9 mouse cellular contexts compared by ENCODE assay signal in genomic region chr19:53648802-53649236, GRCm38 (mm10). TPM values are rescaled to one million over a fixed set of nuclear protein-coding genes. Genes with fewer than 3 reads are reported as not detected.
DNase-seq lines count a peak whose midpoint lies in the region; ATAC-seq and TF ChIP-seq lines count a peak whose summit lies in the region.
"Had no signal": no experiment of that assay in that cellular context is flagged by ENCODE, and none has a peak within 500 bp of the region (broad histone marks: within the 10 kb centered on the region; RNA-seq: fewer than 3 reads in every experiment).

No protein-coding gene starts in this region.

- peak; percentile 58 for TF ChIP-seq CTCF in liver, adult 2 months (IDR thresholded peaks at IDR 0.05; ENCODE audit: low read depth, low read length)

- H3K36me3 ChIP-seq in heart, embryonic 13.5 days, result peaks cover 43% of the 10 kb centered on the region
- peaks cover 16% of the 10 kb centered on the region for H3K36me3 ChIP-seq in liver, adult 2 months (ENCODE audit: control insufficient read depth, insufficient read depth, low read length)
- peaks cover 12% of the 10 kb centered on the region; the same call in 1 of the 2 replicates for H3K36me3 ChIP-seq in stomach, embryonic 16.5 days (ENCODE audit: control insufficient read depth, insufficient read depth, low read length)

- no peak for TF ChIP-seq POLR2A in liver, adult 2 months (IDR thresholded peaks at IDR 0.05; ENCODE audit: extremely low read depth, insufficient read depth, low read length)

- peak; percentile 60 for ATAC-seq in CD4-positive, CD25-positive, alpha-beta regulatory T cell, adult 4 months
- peak; percentile 58; the same call in 1 of the 2 replicates for ATAC-seq in erythroid progenitor cell, adult 5-6 weeks (replicated peaks; ENCODE audit: low FRiP score, poor library complexity, severe bottlenecking)
- peak; percentile 12; the same call in 1 of the 2 replicates for ATAC-seq in heart, embryonic 13.5 days (ENCODE audit: extremely low read depth, insufficient number of reproducible peaks, low FRiP score, low TSS enrichment)
- peak; percentile 62; the same call in 1 of the 2 replicates for ATAC-seq in stomach, embryonic 16.5 days (ENCODE audit: insufficient read depth, low FRiP score)

- no peak overlapping the region for H3K4me3 ChIP-seq in heart, embryonic 13.5 days
- H3K4me3 ChIP-seq in liver, adult 2 months (ENCODE audit: insufficient read depth, low read depth, low read length), result no peak overlapping the region
- no peak overlapping the region for H3K4me3 ChIP-seq in stomach, embryonic 16.5 days (replicated peaks; ENCODE audit: low read length)
- H3K4me3 ChIP-seq: erythroblast, embryonic 14.5 days had no signal

- peak overlapping the region; percentile 60 for H3K27ac ChIP-seq in heart, embryonic 13.5 days (replicated peaks)
- H3K27ac ChIP-seq in liver, adult 2 months (replicated peaks; ENCODE audit: insufficient read depth, low read depth, low read length), result no peak overlapping the region
- H3K27ac ChIP-seq in stomach, embryonic 16.5 days (ENCODE audit: low read length), result no peak overlapping the region

- no peaks in the 10 kb centered on the region for H3K9me3 ChIP-seq in heart, embryonic 13.5 days
- H3K9me3 ChIP-seq in stomach, embryonic 16.5 days (replicated peaks; ENCODE audit: control insufficient read depth, low read length), result no peaks in the 10 kb centered on the region

- H3K9ac ChIP-seq in heart, embryonic 13.5 days, result peak overlapping the region; percentile 45
- H3K9ac ChIP-seq in liver, adult 2 months (ENCODE audit: low read depth, low read length), result no peak overlapping the region
- no peak overlapping the region for H3K9ac ChIP-seq in stomach, embryonic 16.5 days (ENCODE audit: low read length)

- WGBS in heart, embryonic 13.5 days, result 35% methylated on average over 10 of the region's 10 CpGs
- 53% methylated on average over 10 of the region's 10 CpGs for WGBS in liver, adult 2 months
- 41% methylated on average over 10 of the region's 10 CpGs for whole genome bisulfite sequencing in stomach, embryonic 16.5 days

- no peaks in the 10 kb centered on the region for H3K27me3 ChIP-seq in heart, embryonic 13.5 days (replicated peaks)
- no peaks in the 10 kb centered on the region for H3K27me3 ChIP-seq in liver, adult 2 months (ENCODE audit: control insufficient read depth, insufficient read depth, low read length)
- H3K27me3 ChIP-seq in stomach, embryonic 16.5 days (ENCODE audit: control insufficient read depth, insufficient read depth, low read length), result no peaks in the 10 kb centered on the region

- peaks cover 45% of the 10 kb centered on the region for H3K4me1 ChIP-seq in heart, embryonic 13.5 days
- H3K4me1 ChIP-seq in liver, adult 2 months (ENCODE audit: control insufficient read depth, insufficient read depth, low read length), result peaks cover 3% of the 10 kb centered on the region; the same call in 1 of the 2 replicates
- peaks cover 16% of the 10 kb centered on the region for H3K4me1 ChIP-seq in stomach, embryonic 16.5 days (ENCODE audit: control insufficient read depth, insufficient read depth, low read length)

- peak overlapping the region; percentile 37 for H3K4me2 ChIP-seq in heart, embryonic 13.5 days
- H3K4me2 ChIP-seq in stomach, embryonic 16.5 days (ENCODE audit: low read depth, low read length), result no peak overlapping the region

- peak; percentile 86 for DNase-seq in brain, adult 2 months (ENCODE audit: low read depth, low spot score)
- DNase-seq in kidney, postnatal 10 days, result peak; percentile 83
- peak; percentile 27 for DNase-seq in liver, adult 2 months (ENCODE audit: extremely low read depth, low read depth, low spot score)
- peak; percentile 85 for DNase-seq in neural tube, embryonic 10.5 days (ENCODE audit: extremely low spot score, low spot score)

- H3K79me2 ChIP-seq in liver, adult 2 months (ENCODE audit: control insufficient read depth, insufficient read depth, low read length), result no peaks in the 10 kb centered on the region

RNA-seq across cellular contexts. Expression of gene Rbm20, which starts 28.3 kb away (rescaled TPM):
- under 1 TPM; 0.17 to 0.32 TPM for polyA plus RNA-seq in CD4-positive, CD25-positive, alpha-beta regulatory T cell, adult 4 months (2017; shearing (Covaris generic))
- not detected in 2 replicates for total RNA-seq in erythroid progenitor cell, adult 5-6 weeks (2015; ENCODE audit: low replicate concordance)
- 0.61 TPM in 1 of 2 replicates, not detected in the other for total RNA-seq in erythroid progenitor cell, adult 5-6 weeks (2017; ENCODE audit: low replicate concordance)
- polyA plus RNA-seq in heart, embryonic 13.5 days (2015; fragmentation: Nextera tagmentation; extraction: Ambion mirVana), result 33.1 and 36.3 TPM in 2 replicates
- 1.7 and 1.8 TPM in 2 replicates for total RNA-seq in liver, adult 2 months (2014; rRNA removed)
- 0.31 and 0.45 TPM in 2 replicates for polyA plus RNA-seq in liver, adult 2 months (2012; rRNA removed)
- polyA plus RNA-seq in stomach, embryonic 16.5 days (2015; fragmentation: Nextera tagmentation; extraction: Ambion mirVana), result 1.4 and 1.7 TPM in 2 replicates
- polyA plus RNA-seq: erythroblast, embryonic 14.5 days had no signal

RNA-seq across cellular contexts. Expression of gene Smc3, which starts 48.6 kb away (rescaled TPM):
- 10 to 100 TPM; 38.9 to 40.8 TPM for polyA plus RNA-seq in CD4-positive, CD25-positive, alpha-beta regulatory T cell, adult 4 months (2017; shearing (Covaris generic))
- 119 and 138 TPM in 2 replicates for total RNA-seq in erythroid progenitor cell, adult 5-6 weeks (2015; ENCODE audit: low replicate concordance)
- total RNA-seq in erythroid progenitor cell, adult 5-6 weeks (2017; ENCODE audit: low replicate concordance), result 155 and 213 TPM in 2 replicates
- 38.3 and 41.4 TPM in 2 replicates for polyA plus RNA-seq in heart, embryonic 13.5 days (2015; fragmentation: Nextera tagmentation; extraction: Ambion mirVana)
- total RNA-seq in liver, adult 2 months (2014; rRNA removed), result 10.5 and 12.0 TPM in 2 replicates
- 1.6 and 1.8 TPM in 2 replicates for polyA plus RNA-seq in liver, adult 2 months (2012; rRNA removed)
- 55.2 and 60.2 TPM in 2 replicates for polyA plus RNA-seq in stomach, embryonic 16.5 days (2015; fragmentation: Nextera tagmentation; extraction: Ambion mirVana)

RNA-seq across cellular contexts. Expression of gene Nutf2-ps1, which starts 60.0 kb away (rescaled TPM):
- polyA plus RNA-seq in CD4-positive, CD25-positive, alpha-beta regulatory T cell, adult 4 months (2017; shearing (Covaris generic)), result 100 to 1,000 TPM; 158 to 191 TPM
- total RNA-seq in erythroid progenitor cell, adult 5-6 weeks (2015; ENCODE audit: low replicate concordance), result 28.8 and 39.8 TPM in 2 replicates
- total RNA-seq in erythroid progenitor cell, adult 5-6 weeks (2017; ENCODE audit: low replicate concordance), result 11.7 and 35.8 TPM in 2 replicates
- 283 and 325 TPM in 2 replicates for polyA plus RNA-seq in heart, embryonic 13.5 days (2015; fragmentation: Nextera tagmentation; extraction: Ambion mirVana)
- total RNA-seq in liver, adult 2 months (2014; rRNA removed), result 21.3 and 32.6 TPM in 2 replicates
- 42.4 and 50.1 TPM in 2 replicates for polyA plus RNA-seq in liver, adult 2 months (2012; rRNA removed)
- polyA plus RNA-seq in stomach, embryonic 16.5 days (2015; fragmentation: Nextera tagmentation; extraction: Ambion mirVana), result 258 and 338 TPM in 2 replicates

Comparison
In these comparisons a context has a peak if more than half of its experiments do, and no peak if none do; other contexts are left out.
1. ATAC-seq: peak in every context shown above with its lines; median percentile 62 in stomach, embryonic 16.5 days; 60 in CD4-positive, CD25-positive, alpha-beta regulatory T cell, adult 4 months; 58 in erythroid progenitor cell, adult 5-6 weeks; 12 in heart, embryonic 13.5 days.
2. DNase-seq: peak in every context shown above with its lines; median percentile 86 in brain, adult 2 months; 85 in neural tube, embryonic 10.5 days; 83 in kidney, postnatal 10 days; 27 in liver, adult 2 months.
3. RNA of gene Rbm20, which starts 28.3 kb away (polyA plus RNA-seq): 33.1 to 36.3 TPM in heart, embryonic 13.5 days; 1.4 to 1.7 TPM in stomach, embryonic 16.5 days, 0.17 to 0.32 TPM in CD4-positive, CD25-positive, alpha-beta regulatory T cell, adult 4 months and 0.31 to 0.45 TPM in liver, adult 2 months; every median in the first group is over 10 times any median in the second.
4. RNA of gene Smc3, which starts 48.6 kb away (polyA plus RNA-seq): 55.2 to 60.2 TPM in stomach, embryonic 16.5 days, 38.9 to 40.8 TPM in CD4-positive, CD25-positive, alpha-beta regulatory T cell, adult 4 months and 38.3 to 41.4 TPM in heart, embryonic 13.5 days; 1.6 to 1.8 TPM in liver, adult 2 months; every median in the first group is over 10 times any median in the second.